Mouse (Mus musculus): ENCODE measurements around the gene Jmjd6. TPM values are rescaled to one million over a fixed set of nuclear protein-coding genes. Genes with fewer than 3 reads are reported as not detected.

Gene Jmjd6
- polyA plus RNA-seq, 1 experiment: 23.8 TPM

DNA sequence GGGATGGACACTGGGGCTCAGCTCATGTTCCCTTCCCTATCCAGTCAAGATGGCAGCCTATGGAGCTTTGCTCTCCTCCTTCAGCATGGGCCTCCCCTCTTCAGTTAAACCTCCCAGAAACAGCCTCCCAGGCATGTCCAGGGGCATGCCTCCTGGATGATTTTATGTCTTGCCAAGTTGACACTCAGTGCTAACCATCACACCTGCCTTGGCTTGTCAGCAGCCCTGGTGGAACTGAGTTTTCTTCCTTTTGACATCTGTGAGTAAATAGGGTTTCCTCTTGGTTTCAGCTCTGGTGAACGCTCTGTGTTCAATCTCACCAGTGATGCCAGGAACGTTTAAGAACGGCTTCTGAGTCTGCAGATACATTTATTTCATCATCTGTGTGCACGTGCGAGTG is 40.5 kb downstream of the Jmjd6 start:
- TF ChIP-seq POLR2A (IDR thresholded peaks at IDR 0.05; ENCODE audit: borderline replicate concordance, extremely low read depth, low read depth, low read length) (no peak), CTCF (IDR thresholded peaks at IDR 0.05; ENCODE audit: insufficient read depth, low read length) (no peak)
- H3K4me1 ChIP-seq (ENCODE audit: control insufficient read depth, insufficient read depth, low read length): no peaks in the 10 kb centered on the region
- DNase-seq: no peak
- no peak overlapping the region for H3K4me3 ChIP-seq (replicated peaks; ENCODE audit: extremely low read depth, low read depth, low read length)
- 78% methylated on average over 5 of the region's 5 CpGs for WGBS

DNA sequence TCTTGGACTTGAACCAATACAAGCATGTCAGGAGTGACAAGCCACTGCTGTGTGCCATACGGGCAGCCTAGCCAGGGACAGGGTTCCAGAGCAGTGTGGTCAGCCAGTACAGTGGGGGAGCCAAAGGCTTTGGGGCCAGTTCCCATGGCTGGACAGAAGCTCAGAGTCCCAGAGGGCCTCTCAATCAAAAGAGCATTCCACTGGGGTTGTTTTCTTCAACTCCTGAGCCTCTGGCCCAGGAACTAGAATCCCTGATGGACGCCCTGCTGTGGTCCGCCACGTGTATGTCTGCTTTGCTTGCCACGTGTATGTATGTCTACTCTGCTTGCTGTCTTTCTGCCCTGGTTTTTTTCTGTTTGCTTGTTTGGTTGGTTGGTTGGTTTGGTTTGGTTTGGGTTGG is 42.1 kb downstream of the Jmjd6 start:
- no peaks in the 10 kb centered on the region for H3K4me1 ChIP-seq (ENCODE audit: control insufficient read depth, insufficient read depth, low read length)
- no peak overlapping the region for H3K4me3 ChIP-seq (replicated peaks; ENCODE audit: extremely low read depth, low read depth, low read length)
- no peak for DNase-seq
- TF ChIP-seq CTCF (IDR thresholded peaks at IDR 0.05; ENCODE audit: insufficient read depth, low read length) (no peak), POLR2A (IDR thresholded peaks at IDR 0.05; ENCODE audit: borderline replicate concordance, extremely low read depth, low read depth, low read length) (no peak)
- WGBS: 59% methylated on average over 5 of the region's 5 CpGs

GRCm38 (mm10) chr11:116799364-116799763 is 43.9 kb downstream of the Jmjd6 start:
- 75% methylated on average over 5 of the region's 5 CpGs for WGBS
- no peak overlapping the region for H3K4me3 ChIP-seq (replicated peaks; ENCODE audit: extremely low read depth, low read depth, low read length)
- DNase-seq: no peak
- TF ChIP-seq CTCF (IDR thresholded peaks at IDR 0.05; ENCODE audit: insufficient read depth, low read length) (no peak), POLR2A (IDR thresholded peaks at IDR 0.05; ENCODE audit: borderline replicate concordance, extremely low read depth, low read depth, low read length) (no peak)
- H3K4me1 ChIP-seq (ENCODE audit: control insufficient read depth, insufficient read depth, low read length): no peaks in the 10 kb centered on the region

Other genes starting within 250 kb of the Jmjd6 start
- 82.2 and 87.8 TPM in 2 replicates for gene Rhbdf2, start 216.4 kb downstream of the Jmjd6 start, polyA plus RNA-seq (2012; rRNA removed)
- 2.8 and 5.6 TPM in 2 replicates for gene Prcd, start 189.9 kb downstream of the Jmjd6 start, polyA plus RNA-seq (2012; rRNA removed)
- 33.6 and 41.2 TPM in 2 replicates for gene Cygb, start 189.1 kb downstream of the Jmjd6 start, polyA plus RNA-seq (2012; rRNA removed)
- 0.26 and 0.28 TPM in 2 replicates for gene St6galnac1, start 67.9 kb downstream of the Jmjd6 start, polyA plus RNA-seq (2012; rRNA removed)
- gene Mxra7, start 15.4 kb downstream of the Jmjd6 start, polyA plus RNA-seq (2012; rRNA removed): 70.1 and 172 TPM in 2 replicates
- 26.2 and 26.4 TPM in 2 replicates for gene Mettl23, start 171 bp downstream of the Jmjd6 start, polyA plus RNA-seq (2012; rRNA removed)
- gene Mfsd11, start 9.0 kb upstream of the Jmjd6 start, polyA plus RNA-seq (2012; rRNA removed): 22.3 and 22.5 TPM in 2 replicates
- gene Srsf2, start 9.6 kb upstream of the Jmjd6 start, polyA plus RNA-seq (2012; rRNA removed): 448 and 676 TPM in 2 replicates
- gene Mgat5b, start 75.4 kb upstream of the Jmjd6 start, polyA plus RNA-seq (2012; rRNA removed): 0.13 and 0.43 TPM in 2 replicates